Mouse (Mus musculus): ENCODE data around the gene Olfr1362.

The Olfr1362 gene

GRCm38 (mm10) chr13:21613922-21614321 is at the start of gene Olfr1362:
Gene Olfr1362 (minus strand): TSS chr13:21614022.
- no peak for DNase-seq

GRCm38 (mm10) chr13:21663286-21663685 is 49.5 kb upstream of the Olfr1362 start, which contains the start of gene Olfr1361:
Gene Olfr1361 (minus strand): TSS chr13:21663386.
- no peak for DNase-seq

GRCm38 (mm10) chr13:21642418-21642817 is 28.6 kb upstream of the Olfr1362 start, which contains the start of gene Olfr11:
Gene Olfr11 (minus strand): TSS chr13:21642518.
- no peak for DNase-seq

GRCm38 (mm10) chr13:21591618-21592017 is 22.2 kb downstream of the Olfr1362 start:
- no peak for DNase-seq

- DNase-seq, result no peak
Observed at GRCm38 (mm10) chr13:21581659-21582058, 32.2 kb downstream of the Olfr1362 start, which contains the start of gene Olfr1364. Gene Olfr1364 (minus strand): TSS chr13:21581759.
